ENCODE assay signal across 8 mouse cellular contexts in the genomic region with DNA sequence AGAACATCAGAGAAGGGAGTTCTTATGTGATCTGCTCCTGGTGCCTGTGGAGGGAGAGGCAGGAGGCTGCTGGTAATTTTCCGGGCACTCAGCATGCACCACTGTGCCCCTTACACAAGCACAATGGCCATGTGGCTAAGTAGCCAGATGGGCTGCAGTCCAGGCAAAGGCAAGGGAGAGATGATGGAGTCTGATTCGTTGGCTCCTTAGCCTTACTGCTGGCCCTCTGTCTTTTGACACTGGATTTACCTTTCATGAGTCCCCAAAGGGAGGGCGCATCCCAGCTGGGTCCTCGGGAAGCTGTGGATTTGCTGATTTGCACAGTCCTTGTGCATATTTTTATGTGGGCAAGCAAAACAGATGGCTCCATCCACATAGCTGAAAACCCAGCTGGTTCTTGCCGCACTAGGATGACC.
DNase-seq lines count a peak whose midpoint lies in the region; ATAC-seq lines count a peak whose summit lies in the region.

No protein-coding gene starts in this region.

- 0 out of 2 replicates have a peak overlapping the region, but pooled peaks have one; percentile 14 for H3K27ac ChIP-seq in intestine, embryonic 16.5 days (ENCODE audit: low read length)
- no peak overlapping the region for H3K27ac ChIP-seq in intestine, embryonic 15.5 days
- H3K27ac ChIP-seq in forebrain, embryonic 16.5 days (ENCODE audit: low read length) = peak overlapping the region; percentile 69

- H3K27me3 ChIP-seq in intestine, embryonic 16.5 days (replicated peaks; ENCODE audit: control insufficient read depth, insufficient read depth, low read length) = no peaks in the 10 kb centered on the region
- no peaks in the 10 kb centered on the region for H3K27me3 ChIP-seq in intestine, embryonic 15.5 days (replicated peaks)
- H3K27me3 ChIP-seq in forebrain, embryonic 16.5 days (replicated peaks; ENCODE audit: control insufficient read depth, insufficient read depth, low read length) = no peaks in the 10 kb centered on the region

- peaks cover 2% of the 10 kb centered on the region; the same call in 1 of the 2 replicates for H3K4me1 ChIP-seq in intestine, embryonic 16.5 days (ENCODE audit: control insufficient read depth, insufficient read depth, low read length)
- no peaks in the 10 kb centered on the region; the same call in 1 of the 2 replicates for H3K4me1 ChIP-seq in intestine, embryonic 15.5 days (replicated peaks)
- peaks cover 14% of the 10 kb centered on the region for H3K4me1 ChIP-seq in forebrain, embryonic 16.5 days (replicated peaks; ENCODE audit: control insufficient read depth, insufficient read depth, low read length)

- H3K4me3 ChIP-seq in intestine, embryonic 16.5 days (ENCODE audit: low read length) = no peak overlapping the region
- no peak overlapping the region for H3K4me3 ChIP-seq in intestine, embryonic 15.5 days (replicated peaks)
- no peak overlapping the region for H3K4me3 ChIP-seq in forebrain, embryonic 16.5 days (replicated peaks; ENCODE audit: low read length)

- H3K4me2 ChIP-seq in intestine, embryonic 16.5 days (ENCODE audit: low read depth, low read length) = no peak overlapping the region
- H3K4me2 ChIP-seq in intestine, embryonic 15.5 days (replicated peaks) = no peak overlapping the region
- no peak overlapping the region for H3K4me2 ChIP-seq in forebrain, embryonic 16.5 days (ENCODE audit: low read length)

- no peaks in the 10 kb centered on the region for H3K36me3 ChIP-seq in intestine, embryonic 16.5 days (ENCODE audit: control insufficient read depth, insufficient read depth, low read length)
- H3K36me3 ChIP-seq in intestine, embryonic 15.5 days = no peaks in the 10 kb centered on the region
- H3K36me3 ChIP-seq in forebrain, embryonic 16.5 days (ENCODE audit: control insufficient read depth, insufficient read depth) = no peaks in the 10 kb centered on the region

- no peak overlapping the region for H3K9ac ChIP-seq in intestine, embryonic 16.5 days (ENCODE audit: low read depth, low read length)
- no peak overlapping the region for H3K9ac ChIP-seq in intestine, embryonic 15.5 days
- H3K9ac ChIP-seq in forebrain, embryonic 16.5 days (replicated peaks; ENCODE audit: low read depth, low read length) = no peak overlapping the region

- 72% methylated on average over 5 of the region's 5 CpGs for WGBS in intestine, embryonic 16.5 days
- 76% methylated on average over 5 of the region's 5 CpGs for WGBS in intestine, embryonic 15.5 days
- 24% methylated on average over 5 of the region's 5 CpGs for WGBS in forebrain, embryonic 16.5 days

- no peak for ATAC-seq in intestine, embryonic 16.5 days
- ATAC-seq in intestine, embryonic 15.5 days = no peak
- ATAC-seq in forebrain, embryonic 16.5 days = peak; percentile 84
- ATAC-seq in granulocyte monocyte progenitor cell, adult 5-6 weeks (replicated peaks; ENCODE audit: poor library complexity, severe bottlenecking) = no peak

- H3K9me3 ChIP-seq in intestine, embryonic 16.5 days (ENCODE audit: control insufficient read depth, low read length) = no peaks in the 10 kb centered on the region
- H3K9me3 ChIP-seq in intestine, embryonic 15.5 days = no peaks in the 10 kb centered on the region
- no peaks in the 10 kb centered on the region for H3K9me3 ChIP-seq in forebrain, embryonic 16.5 days (ENCODE audit: control insufficient read depth, low read length)

- intact Hi-C loops in left cerebral cortex, postnatal 25 days (cut with DNase I) = loop anchor here (5.0 kb wide), 1 partner anchor 73 kb away; the partner anchor contains the start of gene 1700025G04Rik
- intact Hi-C loops in gastrocnemius, postnatal 36 days (cut with DNase I) = loop anchor here (5.0 kb wide), 1 partner anchor 57 kb away; no protein-coding TSS in a partner anchor

- DNase-seq in left cerebral cortex, postnatal 25 days (ENCODE audit: low spot score in 2 of 2) = peak; percentile 31 to 66
- DNase-seq in retina, postnatal 7 days (ENCODE audit: low read depth, low spot score) = peak; percentile 21
- no peak for DNase-seq in kidney, postnatal 10 days
- DNase-seq in gastrocnemius, postnatal 36 days = no peak

Comparison
In these comparisons a context has a peak if more than half of its experiments do, and no peak if none do; other contexts are left out.
1. DNase-seq: peak in left cerebral cortex, postnatal 25 days (2 of 2) and retina, postnatal 7 days (single experiment); none in kidney, postnatal 10 days (single experiment) and gastrocnemius, postnatal 36 days (0 of 2).